In genomic region chr3:88529204-88530000, GRCm38 (mm10) we compare ENCODE assay signal across 8 mouse cellular contexts. TPM values are rescaled to one million over a fixed set of nuclear protein-coding genes. Genes with fewer than 3 reads are reported as not detected.
DNase-seq lines count a peak whose midpoint lies in the region; ATAC-seq and TF ChIP-seq lines count a peak whose summit lies in the region.

No protein-coding gene starts in this region.

- H3K9ac ChIP-seq in intestine, embryonic 14.5 days (ENCODE audit: low read length): peak overlapping the region; percentile 96
- no peak overlapping the region for H3K9ac ChIP-seq in intestine, postnatal 0 days (ENCODE audit: low read depth, low read length)
- peak overlapping the region; percentile 100 for H3K9ac ChIP-seq in hindbrain, embryonic 13.5 days
- peak overlapping the region; percentile 100 for H3K9ac ChIP-seq in midbrain, embryonic 16.5 days (ENCODE audit: low read depth, low read length)

- TF ChIP-seq CTCF in intestine, postnatal 0 days (IDR thresholded peaks at IDR 0.05; ENCODE audit: low read depth): no peak

- H3K27me3 ChIP-seq in intestine, embryonic 14.5 days (replicated peaks; ENCODE audit: control insufficient read depth, insufficient read depth, low read length): no peaks in the 10 kb centered on the region
- no peaks in the 10 kb centered on the region for H3K27me3 ChIP-seq in intestine, postnatal 0 days (replicated peaks; ENCODE audit: control insufficient read depth, insufficient read depth, low read length)
- H3K27me3 ChIP-seq in embryonic facial prominence, embryonic 10.5 days (replicated peaks; ENCODE audit: low read depth, poor library complexity, severe bottlenecking): no peaks in the 10 kb centered on the region
- no peaks in the 10 kb centered on the region for H3K27me3 ChIP-seq in hindbrain, embryonic 13.5 days
- H3K27me3 ChIP-seq in midbrain, embryonic 16.5 days (ENCODE audit: control insufficient read depth, insufficient read depth, low read depth, low read length): no peaks in the 10 kb centered on the region

- no peaks in the 10 kb centered on the region for H3K9me3 ChIP-seq in intestine, embryonic 14.5 days (ENCODE audit: control insufficient read depth, low read length)
- H3K9me3 ChIP-seq in intestine, postnatal 0 days (ENCODE audit: control insufficient read depth): no peaks in the 10 kb centered on the region
- H3K9me3 ChIP-seq in embryonic facial prominence, embryonic 10.5 days: no peaks in the 10 kb centered on the region
- H3K9me3 ChIP-seq in hindbrain, embryonic 13.5 days: no peaks in the 10 kb centered on the region
- H3K9me3 ChIP-seq in midbrain, embryonic 16.5 days (replicated peaks; ENCODE audit: control insufficient read depth, low read length, poor library complexity, severe bottlenecking): no peaks in the 10 kb centered on the region

- 33% methylated on average over 7 of the region's 7 CpGs for WGBS in intestine, embryonic 14.5 days
- 53% methylated on average over 7 of the region's 7 CpGs for WGBS in intestine, postnatal 0 days
- WGBS in embryonic facial prominence, embryonic 10.5 days: 27% methylated on average over 7 of the region's 7 CpGs
- WGBS in hindbrain, embryonic 13.5 days: 15% methylated on average over 7 of the region's 7 CpGs
- 8% methylated on average over 7 of the region's 7 CpGs for WGBS in midbrain, embryonic 16.5 days

- peak overlapping the region; percentile 97 for H3K4me3 ChIP-seq in intestine, embryonic 14.5 days (ENCODE audit: low read depth, low read length)
- H3K4me3 ChIP-seq in intestine, postnatal 0 days (ENCODE audit: low read depth, low read length): no peak overlapping the region
- peak overlapping the region; percentile 82 for H3K4me3 ChIP-seq in embryonic facial prominence, embryonic 10.5 days
- peak overlapping the region; percentile 95 for H3K4me3 ChIP-seq in hindbrain, embryonic 13.5 days
- peak overlapping the region; percentile 60 for H3K4me3 ChIP-seq in midbrain, embryonic 16.5 days (ENCODE audit: low read depth, low read length)

- H3K4me1 ChIP-seq in intestine, embryonic 14.5 days (replicated peaks; ENCODE audit: control insufficient read depth, insufficient read depth, low read length): peaks cover 48% of the 10 kb centered on the region
- H3K4me1 ChIP-seq in intestine, postnatal 0 days (replicated peaks; ENCODE audit: control insufficient read depth, insufficient read depth, low read length): peaks cover 3% of the 10 kb centered on the region; the same call in 1 of the 2 replicates
- H3K4me1 ChIP-seq in embryonic facial prominence, embryonic 10.5 days: peaks cover 60% of the 10 kb centered on the region
- peaks cover 61% of the 10 kb centered on the region for H3K4me1 ChIP-seq in hindbrain, embryonic 13.5 days (replicated peaks)
- H3K4me1 ChIP-seq in midbrain, embryonic 16.5 days (ENCODE audit: control insufficient read depth, insufficient read depth, low read length): peaks cover 49% of the 10 kb centered on the region

- ATAC-seq in intestine, embryonic 14.5 days (replicated peaks; ENCODE audit: low FRiP score, low TSS enrichment, low read depth): no peak
- no peak for ATAC-seq in intestine, postnatal 0 days
- no peak for ATAC-seq in hindbrain, embryonic 13.5 days (ENCODE audit: low FRiP score)
- no peak for ATAC-seq in midbrain, embryonic 16.5 days

- DNase-seq in intestine, embryonic 14.5 days (ENCODE audit: low spot score): no peak
- peak; percentile 42 for DNase-seq in embryonic facial prominence, embryonic 10.5 days (ENCODE audit: low spot score)
- DNase-seq in layer of hippocampus, postnatal 25 days (ENCODE audit: extremely low spot score in 1 of 2, low spot score in 1 of 2): no peak
- no peak for DNase-seq in right cerebral cortex, adult 18-20 months
- DNase-seq in spleen, postnatal 10 days (ENCODE audit: low spot score in 2 of 2): no peak

- peak overlapping the region; percentile 97; the same call in 1 of the 2 replicates for H3K27ac ChIP-seq in intestine, embryonic 14.5 days (ENCODE audit: low read depth)
- H3K27ac ChIP-seq in intestine, postnatal 0 days (ENCODE audit: low read depth, low read length): no peak overlapping the region
- H3K27ac ChIP-seq in embryonic facial prominence, embryonic 10.5 days (replicated peaks): peak overlapping the region; percentile 100
- H3K27ac ChIP-seq in hindbrain, embryonic 13.5 days: peak overlapping the region; percentile 99
- peak overlapping the region; percentile 99 for H3K27ac ChIP-seq in midbrain, embryonic 16.5 days (ENCODE audit: low read length)

- H3K4me2 ChIP-seq in intestine, embryonic 14.5 days (ENCODE audit: low read length): peak overlapping the region; percentile 96
- H3K4me2 ChIP-seq in intestine, postnatal 0 days (replicated peaks; ENCODE audit: low read depth): no peak overlapping the region
- H3K4me2 ChIP-seq in hindbrain, embryonic 13.5 days: peak overlapping the region; percentile 98
- peak overlapping the region; percentile 93 for H3K4me2 ChIP-seq in midbrain, embryonic 16.5 days (ENCODE audit: low read length)

- H3K36me3 ChIP-seq in intestine, embryonic 14.5 days (ENCODE audit: control insufficient read depth, insufficient read depth, low read length): peaks cover 11% of the 10 kb centered on the region
- H3K36me3 ChIP-seq in intestine, postnatal 0 days (ENCODE audit: control insufficient read depth, insufficient read depth): no peaks in the 10 kb centered on the region; the same call in 1 of the 2 replicates
- H3K36me3 ChIP-seq in embryonic facial prominence, embryonic 10.5 days (replicated peaks): peaks cover 15% of the 10 kb centered on the region
- peaks cover 8% of the 10 kb centered on the region for H3K36me3 ChIP-seq in hindbrain, embryonic 13.5 days
- H3K36me3 ChIP-seq in midbrain, embryonic 16.5 days (ENCODE audit: control insufficient read depth, insufficient read depth, low read length): no peaks in the 10 kb centered on the region

RNA-seq across cellular contexts. Expression of gene Mex3a, which starts 2.8 kb away (rescaled TPM):
- polyA plus RNA-seq in intestine, embryonic 14.5 days (2014; fragmentation: Nextera tagmentation; extraction: Ambion mirVana): 19.8 and 23.8 TPM in 2 replicates
- polyA plus RNA-seq in intestine, postnatal 0 days (2015; fragmentation: Nextera tagmentation; extraction: Ambion mirVana): 2.8 TPM in 2 replicates
- polyA plus RNA-seq in embryonic facial prominence, embryonic 10.5 days (2016; fragmentation: Nextera tagmentation; extraction: Ambion mirVana): 33.6 and 37.4 TPM in 2 replicates
- polyA plus RNA-seq in hindbrain, embryonic 13.5 days (2015; fragmentation: Nextera tagmentation; extraction: Ambion mirVana): 38.9 and 40.0 TPM in 2 replicates
- polyA plus RNA-seq in midbrain, embryonic 16.5 days (2015; fragmentation: Nextera tagmentation; extraction: Ambion mirVana): 28.6 and 33.0 TPM in 2 replicates
- total RNA-seq in layer of hippocampus, postnatal 25 days (2021): 1 to 10 TPM; 4.3 to 4.6 TPM

RNA-seq across cellular contexts. Expression of gene Rab25, which starts 18.7 kb away (rescaled TPM):
- polyA plus RNA-seq in intestine, embryonic 14.5 days (2014; fragmentation: Nextera tagmentation; extraction: Ambion mirVana): 55.6 and 56.9 TPM in 2 replicates
- 79.5 and 89.2 TPM in 2 replicates for polyA plus RNA-seq in intestine, postnatal 0 days (2015; fragmentation: Nextera tagmentation; extraction: Ambion mirVana)
- polyA plus RNA-seq in embryonic facial prominence, embryonic 10.5 days (2016; fragmentation: Nextera tagmentation; extraction: Ambion mirVana): 4.9 and 5.8 TPM in 2 replicates
- polyA plus RNA-seq in hindbrain, embryonic 13.5 days (2015; fragmentation: Nextera tagmentation; extraction: Ambion mirVana): not detected in 2 replicates
- polyA plus RNA-seq in midbrain, embryonic 16.5 days (2015; fragmentation: Nextera tagmentation; extraction: Ambion mirVana): 0.69 TPM in 1 of 2 replicates, not detected in the other
- not detected for total RNA-seq in layer of hippocampus, postnatal 25 days (2021)

RNA-seq across cellular contexts. Expression of gene Lmna, which starts 19.6 kb away (rescaled TPM):
- polyA plus RNA-seq in intestine, embryonic 14.5 days (2014; fragmentation: Nextera tagmentation; extraction: Ambion mirVana): 86.0 and 96.0 TPM in 2 replicates
- 92.5 and 96.5 TPM in 2 replicates for polyA plus RNA-seq in intestine, postnatal 0 days (2015; fragmentation: Nextera tagmentation; extraction: Ambion mirVana)
- 15.2 and 17.9 TPM in 2 replicates for polyA plus RNA-seq in embryonic facial prominence, embryonic 10.5 days (2016; fragmentation: Nextera tagmentation; extraction: Ambion mirVana)
- polyA plus RNA-seq in hindbrain, embryonic 13.5 days (2015; fragmentation: Nextera tagmentation; extraction: Ambion mirVana): 31.9 and 35.0 TPM in 2 replicates
- 51.0 and 59.7 TPM in 2 replicates for polyA plus RNA-seq in midbrain, embryonic 16.5 days (2015; fragmentation: Nextera tagmentation; extraction: Ambion mirVana)
- total RNA-seq in layer of hippocampus, postnatal 25 days (2021): 10 to 100 TPM; 35.6 to 38.8 TPM

RNA-seq across cellular contexts. Expression of gene Lamtor2, which starts 23.5 kb away (rescaled TPM):
- 98.9 and 102 TPM in 2 replicates for polyA plus RNA-seq in intestine, embryonic 14.5 days (2014; fragmentation: Nextera tagmentation; extraction: Ambion mirVana)
- 171 and 183 TPM in 2 replicates for polyA plus RNA-seq in intestine, postnatal 0 days (2015; fragmentation: Nextera tagmentation; extraction: Ambion mirVana)
- 158 and 161 TPM in 2 replicates for polyA plus RNA-seq in embryonic facial prominence, embryonic 10.5 days (2016; fragmentation: Nextera tagmentation; extraction: Ambion mirVana)
- polyA plus RNA-seq in hindbrain, embryonic 13.5 days (2015; fragmentation: Nextera tagmentation; extraction: Ambion mirVana): 179 and 182 TPM in 2 replicates
- 181 and 193 TPM in 2 replicates for polyA plus RNA-seq in midbrain, embryonic 16.5 days (2015; fragmentation: Nextera tagmentation; extraction: Ambion mirVana)
- total RNA-seq in layer of hippocampus, postnatal 25 days (2021): 100 to 1,000 TPM in 1 of 2 experiments, 10 to 100 TPM in 1; 99.5 to 115 TPM

RNA-seq across cellular contexts. Expression of gene Ubqln4, which starts 24.2 kb away (rescaled TPM):
- 59.0 and 60.8 TPM in 2 replicates for polyA plus RNA-seq in intestine, embryonic 14.5 days (2014; fragmentation: Nextera tagmentation; extraction: Ambion mirVana)
- polyA plus RNA-seq in intestine, postnatal 0 days (2015; fragmentation: Nextera tagmentation; extraction: Ambion mirVana): 17.3 and 19.2 TPM in 2 replicates
- polyA plus RNA-seq in embryonic facial prominence, embryonic 10.5 days (2016; fragmentation: Nextera tagmentation; extraction: Ambion mirVana): 68.6 and 77.9 TPM in 2 replicates
- polyA plus RNA-seq in hindbrain, embryonic 13.5 days (2015; fragmentation: Nextera tagmentation; extraction: Ambion mirVana): 36.7 and 38.3 TPM in 2 replicates
- polyA plus RNA-seq in midbrain, embryonic 16.5 days (2015; fragmentation: Nextera tagmentation; extraction: Ambion mirVana): 39.8 and 41.3 TPM in 2 replicates
- 100 to 1,000 TPM; 113 to 114 TPM for total RNA-seq in layer of hippocampus, postnatal 25 days (2021)
